Mouse (Mus musculus) C3H10T1/2 (cell line): Measurements from ENCODE around the gene Fcrls. TPM values are rescaled to one million over a fixed set of nuclear protein-coding genes. Genes with fewer than 3 reads are reported as not detected.

ENCODE experiments used
- polyA plus RNA-seq, 2 experiments: library from polyadenylated mRNA; unstranded; fragments of >200 nt; fragmentation: generic; extraction: Trizol; gene quantifications; one replicate each; pipeline ENCODE4 v1.2.1; 2012; ENCODE audit warnings: missing spikeins in 2 of 2

Gene Fcrls
- not detected for polyA plus RNA-seq

GRCm38 (mm10) chr3:87263436-87263835, at the start of gene Fcrls:
Gene Fcrls, minus strand, starts transcription at chr3:87263738.

Other genes with a start within 250 kb of the Fcrls start
- 10 to 100 TPM in 1 of 2 experiments, 1 to 10 TPM in 1; 5.8 to 35.9 TPM for gene Kirrel, start 89.0 kb downstream of the Fcrls start, polyA plus RNA-seq
- not detected for gene Cd5l, start 94.1 kb upstream of the Fcrls start, polyA plus RNA-seq
- not detected for gene Fcrl1, start 112.6 kb upstream of the Fcrls start, polyA plus RNA-seq
- not detected for gene Fcrl5, start 172.0 kb upstream of the Fcrls start, polyA plus RNA-seq